Mouse (Mus musculus) ovary, postnatal 14 days (tissue): ENCODE results near the gene Tmem51.
"Not testable (repeated sequence)": the region's sequence is repeated elsewhere in the genome, so short reads cannot be mapped to it uniquely, and the experiment has no call there.

ENCODE experiments used
- DNase-seq: peaks from one replicate; pipeline ENCODE4 v3.0.0; 2022; ENCODE audit warnings: low spot score

The Tmem51 gene

GRCm38 (mm10) chr4:142059841-142060193 lies 24.3 kb downstream of the Tmem51 start:
- no peak for DNase-seq

GRCm38 (mm10) chr4:142059113-142059840 lies 24.8 kb downstream of the Tmem51 start:
- no peak for DNase-seq

GRCm38 (mm10) chr4:142057529-142058216 lies 26.4 kb downstream of the Tmem51 start:
- DNase-seq: no peak

GRCm38 (mm10) chr4:142055600-142055999 lies 28.5 kb downstream of the Tmem51 start:
- DNase-seq: no peak

- no peak for DNase-seq
Observed at GRCm38 (mm10) chr4:142054580-142054979, 29.5 kb downstream of the Tmem51 start.

GRCm38 (mm10) chr4:142053661-142054448 lies 30.2 kb downstream of the Tmem51 start:
- no peak for DNase-seq

GRCm38 (mm10) chr4:142053261-142053660 lies 30.8 kb downstream of the Tmem51 start:
- DNase-seq: no peak

GRCm38 (mm10) chr4:142052391-142053132 lies 31.5 kb downstream of the Tmem51 start:
- no peak for DNase-seq

GRCm38 (mm10) chr4:142051883-142052282 lies 32.2 kb downstream of the Tmem51 start:
- DNase-seq: not testable (repeated sequence)

- no peak for DNase-seq
Observed at GRCm38 (mm10) chr4:142049963-142050362, 34.1 kb downstream of the Tmem51 start.

GRCm38 (mm10) chr4:142048391-142048790 lies 35.7 kb downstream of the Tmem51 start:
- DNase-seq: no peak

GRCm38 (mm10) chr4:142047005-142047404 lies 37.1 kb downstream of the Tmem51 start:
- no peak for DNase-seq

GRCm38 (mm10) chr4:142046496-142046895 lies 37.6 kb downstream of the Tmem51 start:
- no peak for DNase-seq

GRCm38 (mm10) chr4:142045595-142046163 lies 38.4 kb downstream of the Tmem51 start:
- DNase-seq: no peak

- no peak for DNase-seq
Observed at GRCm38 (mm10) chr4:142044452-142044851, 39.7 kb downstream of the Tmem51 start.

GRCm38 (mm10) chr4:142039662-142040353 lies 44.3 kb downstream of the Tmem51 start:
- no peak for DNase-seq

GRCm38 (mm10) chr4:142037897-142038296 lies 46.2 kb downstream of the Tmem51 start:
- DNase-seq: no peak

- no peak for DNase-seq
Observed at GRCm38 (mm10) chr4:142028533-142028932, 55.6 kb downstream of the Tmem51 start.

- DNase-seq: no peak
Observed at GRCm38 (mm10) chr4:142026965-142027364, 57.1 kb downstream of the Tmem51 start.

- DNase-seq: no peak
Observed at GRCm38 (mm10) chr4:142024536-142024935, 59.6 kb downstream of the Tmem51 start.

- no peak for DNase-seq
Observed at GRCm38 (mm10) chr4:142023166-142023565, 60.9 kb downstream of the Tmem51 start.
